Mouse (Mus musculus): ENCODE data around the gene Spryd7. TPM values are rescaled to one million over a fixed set of nuclear protein-coding genes. Genes with fewer than 3 reads are reported as not detected.
"Not testable (repeated sequence)": the region's sequence is repeated elsewhere in the genome, so short reads cannot be mapped to it uniquely, and the experiment has no call there.

Spryd7 gene
- polyA plus RNA-seq, 1 experiment from 2014 or later: 7.0 TPM

GRCm38 (mm10) chr14:61575066-61575465 lies 18.4 kb upstream of the Spryd7 start:
- Histone ChIP-seq H3K27me3 (ENCODE audit: insufficient read depth, low read length) (no peaks in the 10 kb centered on the region), H3K4me1 (ENCODE audit: insufficient read depth) (no peaks in the 10 kb centered on the region), H3K27ac (ENCODE audit: low read depth) (no peak overlapping the region), H3K9ac (replicated peaks) (no peak overlapping the region), H3K4me2 (ENCODE audit: low read depth, low read length) (no peak overlapping the region), H3K4me3 (ENCODE audit: low read depth, low read length) (no peak overlapping the region), H3K36me3 (replicated peaks; ENCODE audit: insufficient read depth, low read length) (no peaks in the 10 kb centered on the region), H3K9me3 (ENCODE audit: low read length) (no peaks in the 10 kb centered on the region)
- WGBS (ENCODE audit: insufficient replicate concordance): 84% methylated on average over 10 of the region's 10 CpGs
- DNase-seq (no peak), ATAC-seq (no peak)
- TF ChIP-seq EP300 (IDR thresholded peaks at IDR 0.05; ENCODE audit: low read depth) (no peak), CTCF (IDR thresholded peaks at IDR 0.05; ENCODE audit: low read depth) (no peak)

GRCm38 (mm10) chr14:61572131-61572530 lies 15.4 kb upstream of the Spryd7 start:
- 74% methylated on average over 2 of the region's 2 CpGs for WGBS (ENCODE audit: insufficient replicate concordance)
- H3K4me1 ChIP-seq (ENCODE audit: insufficient read depth): no peaks in the 10 kb centered on the region
- no peak overlapping the region for H3K9ac ChIP-seq (replicated peaks)
- DNase-seq (no peak), ATAC-seq (no peak)
- no peaks in the 10 kb centered on the region for H3K36me3 ChIP-seq (replicated peaks; ENCODE audit: insufficient read depth, low read length)
- no peak overlapping the region for H3K4me3 ChIP-seq (ENCODE audit: low read depth, low read length)
- H3K27me3 ChIP-seq (ENCODE audit: insufficient read depth, low read length): no peaks in the 10 kb centered on the region
- TF ChIP-seq CTCF (IDR thresholded peaks at IDR 0.05; ENCODE audit: low read depth) (no peak), EP300 (IDR thresholded peaks at IDR 0.05; ENCODE audit: low read depth) (no peak)
- H3K9me3 ChIP-seq (ENCODE audit: low read length): no peaks in the 10 kb centered on the region
- no peak overlapping the region for H3K4me2 ChIP-seq (ENCODE audit: low read depth, low read length)
- H3K27ac ChIP-seq (ENCODE audit: low read depth): no peak overlapping the region

- 15% methylated on average over 4 of the region's 4 CpGs for WGBS (ENCODE audit: insufficient replicate concordance)
- ATAC-seq: no peak
- no peak overlapping the region for H3K4me2 ChIP-seq (ENCODE audit: low read depth, low read length)
Observed at GRCm38 (mm10) chr14:61571366-61571765, 14.7 kb upstream of the Spryd7 start.

GRCm38 (mm10) chr14:61569344-61569743 lies 12.7 kb upstream of the Spryd7 start:
- no peaks in the 10 kb centered on the region for H3K9me3 ChIP-seq (ENCODE audit: low read length)
- no peak for ATAC-seq

More at GRCm38 (mm10) chr14:61571366-61571765, 14.7 kb upstream of the Spryd7 start:
- peak; percentile 90 for DNase-seq
- Histone ChIP-seq H3K36me3 (replicated peaks; ENCODE audit: insufficient read depth, low read length) (no peaks in the 10 kb centered on the region), H3K9me3 (ENCODE audit: low read length) (no peaks in the 10 kb centered on the region), H3K4me1 (ENCODE audit: insufficient read depth) (no peaks in the 10 kb centered on the region), H3K27ac (ENCODE audit: low read depth) (no peak overlapping the region), H3K27me3 (ENCODE audit: insufficient read depth, low read length) (no peaks in the 10 kb centered on the region), H3K9ac (replicated peaks) (no peak overlapping the region), H3K4me3 (ENCODE audit: low read depth, low read length) (no peak overlapping the region)
- TF ChIP-seq CTCF (IDR thresholded peaks at IDR 0.05; ENCODE audit: low read depth) (peak; percentile 95), EP300 (IDR thresholded peaks at IDR 0.05; ENCODE audit: low read depth) (no peak)

GRCm38 (mm10) chr14:61566211-61566610 lies 9.5 kb upstream of the Spryd7 start:
- not testable (repeated sequence) for H3K27ac ChIP-seq (ENCODE audit: low read depth); H3K9ac ChIP-seq (replicated peaks); DNase-seq; H3K27me3 ChIP-seq (ENCODE audit: insufficient read depth, low read length); H3K4me1 ChIP-seq (ENCODE audit: insufficient read depth); H3K4me3 ChIP-seq (ENCODE audit: low read depth, low read length); ATAC-seq; H3K9me3 ChIP-seq (ENCODE audit: low read length); H3K4me2 ChIP-seq (ENCODE audit: low read depth, low read length); H3K36me3 ChIP-seq (replicated peaks; ENCODE audit: insufficient read depth, low read length)
- WGBS (ENCODE audit: insufficient replicate concordance): 55% methylated on average over 4 of the region's 4 CpGs

More at GRCm38 (mm10) chr14:61569344-61569743, 12.7 kb upstream of the Spryd7 start:
- DNase-seq: no peak
- no peaks in the 10 kb centered on the region for H3K36me3 ChIP-seq (replicated peaks; ENCODE audit: insufficient read depth, low read length)
- H3K4me2 ChIP-seq (ENCODE audit: low read depth, low read length): no peak overlapping the region
- 50% methylated on average over 2 of the region's 2 CpGs for whole genome bisulfite sequencing (ENCODE audit: insufficient replicate concordance)
- TF ChIP-seq EP300 (IDR thresholded peaks at IDR 0.05; ENCODE audit: low read depth) (no peak), CTCF (IDR thresholded peaks at IDR 0.05; ENCODE audit: low read depth) (no peak)
- no peak overlapping the region for H3K27ac ChIP-seq (ENCODE audit: low read depth)
- H3K4me1 ChIP-seq (ENCODE audit: insufficient read depth): no peaks in the 10 kb centered on the region
- no peaks in the 10 kb centered on the region for H3K27me3 ChIP-seq (ENCODE audit: insufficient read depth, low read length)
- no peak overlapping the region for H3K4me3 ChIP-seq (ENCODE audit: low read depth, low read length)
- no peak overlapping the region for H3K9ac ChIP-seq (replicated peaks)

GRCm38 (mm10) chr14:61559856-61560255 lies 3.2 kb upstream of the Spryd7 start:
- ATAC-seq (no peak), DNase-seq (peak; percentile 36)
- H3K27ac ChIP-seq (ENCODE audit: low read depth): no peak overlapping the region
- no peak overlapping the region for H3K4me2 ChIP-seq (ENCODE audit: low read depth, low read length)
- H3K36me3 ChIP-seq (replicated peaks; ENCODE audit: insufficient read depth, low read length): no peaks in the 10 kb centered on the region
- H3K9ac ChIP-seq (replicated peaks): no peak overlapping the region
- 0 out of 2 replicates have a peak, but pooled peaks cover 4% of the 10 kb centered on the region for H3K9me3 ChIP-seq (ENCODE audit: low read length)
- 66% methylated on average over 3 of the region's 3 CpGs for WGBS (ENCODE audit: insufficient replicate concordance)
- H3K27me3 ChIP-seq (ENCODE audit: insufficient read depth, low read length): no peaks in the 10 kb centered on the region
- no peak overlapping the region for H3K4me3 ChIP-seq (ENCODE audit: low read depth, low read length)
- peaks cover 6% of the 10 kb centered on the region for H3K4me1 ChIP-seq (ENCODE audit: insufficient read depth)
- TF ChIP-seq CTCF (IDR thresholded peaks at IDR 0.05; ENCODE audit: low read depth): no peak
- no peak for TF ChIP-seq EP300 (IDR thresholded peaks at IDR 0.05; ENCODE audit: low read depth)

- no peaks in the 10 kb centered on the region for H3K36me3 ChIP-seq (replicated peaks; ENCODE audit: insufficient read depth, low read length)
- no peak for ATAC-seq
- no peak for DNase-seq
- TF ChIP-seq CTCF (IDR thresholded peaks at IDR 0.05; ENCODE audit: low read depth) (no peak), EP300 (IDR thresholded peaks at IDR 0.05; ENCODE audit: low read depth) (no peak)
- no peak overlapping the region for H3K9ac ChIP-seq (replicated peaks)
- H3K9me3 ChIP-seq (ENCODE audit: low read length): 0 out of 2 replicates have a peak, but pooled peaks cover 4% of the 10 kb centered on the region
- peaks cover 6% of the 10 kb centered on the region for H3K4me1 ChIP-seq (ENCODE audit: insufficient read depth)
- H3K27ac ChIP-seq (ENCODE audit: low read depth): no peak overlapping the region
- 79% methylated on average over 6 of the region's 6 CpGs for WGBS (ENCODE audit: insufficient replicate concordance)
- no peak overlapping the region for H3K4me2 ChIP-seq (ENCODE audit: low read depth, low read length)
- no peaks in the 10 kb centered on the region for H3K27me3 ChIP-seq (ENCODE audit: insufficient read depth, low read length)
- H3K4me3 ChIP-seq (ENCODE audit: low read depth, low read length): no peak overlapping the region
Observed at GRCm38 (mm10) chr14:61558901-61559300, 2.2 kb upstream of the Spryd7 start.
